Mouse (Mus musculus): ENCODE results near the gene Nr2f1. TPM values are rescaled to one million over a fixed set of nuclear protein-coding genes. Genes with fewer than 3 reads are reported as not detected.
"Not testable (repeated sequence)": the region's sequence is repeated elsewhere in the genome, so short reads cannot be mapped to it uniquely, and the experiment has no call there.

Nr2f1 gene
- polyA plus RNA-seq (2014; fragmentation: Nextera tagmentation; extraction: Ambion mirVana), result 5.6 and 8.3 TPM in 2 replicates

- WGBS, result under 1% methylated on average over 14 of the region's 14 CpGs
- H3K9ac ChIP-seq (ENCODE audit: low read length), result peak within 1 kb of the TSS; percentile 82
- peaks cover 29% of the 10 kb centered on the region for H3K27me3 ChIP-seq (ENCODE audit: control insufficient read depth, insufficient read depth, low read length)
Measured at GRCm38 (mm10) chr13:78199642-78200160, at the start of gene Nr2f1. TSS of gene Nr2f1 (minus strand) at chr13:78199757.

GRCm38 (mm10) chr13:78221680-78222079, 22.1 kb upstream of the Nr2f1 start:
- 79% methylated on average over 3 of the region's 3 CpGs for WGBS

More at GRCm38 (mm10) chr13:78199642-78200160, at the start of gene Nr2f1:
- Histone ChIP-seq H3K4me1 (ENCODE audit: control insufficient read depth in 2 of 2, insufficient read depth in 2 of 2, low read length in 2 of 2) (peaks cover 0 to 15% of the 10 kb centered on the region in 2 experiments; a peak in 2 of 4 replicates), H3K9me3 (ENCODE audit: control insufficient read depth, low read length) (no peaks in the 10 kb centered on the region), H3K36me3 (ENCODE audit: control insufficient read depth, insufficient read depth, low read length) (no peaks in the 10 kb centered on the region), H3K4me3 (ENCODE audit: control insufficient read depth in 1 of 2, insufficient read depth in 1 of 2, low read depth in 1 of 2, low read length in 2 of 2) (peak within 1 kb of the TSS; percentile 54 to 81), H3K4me2 (ENCODE audit: low read length) (peak within 1 kb of the TSS; percentile 83), H3K27ac (replicated peaks in 1 of 2; ENCODE audit: control insufficient read depth in 1 of 2, insufficient read depth in 1 of 2, low read depth in 2 of 2, low read length in 2 of 2) (peak within 1 kb of the TSS; percentile 38 to 83)
- ATAC-seq (ENCODE audit: insufficient number of reproducible peaks, insufficient read depth, low FRiP score, low read depth), result no peak

GRCm38 (mm10) chr13:78220238-78220637, 20.7 kb upstream of the Nr2f1 start:
- not testable (repeated sequence) for H3K4me1 ChIP-seq (ENCODE audit: control insufficient read depth in 2 of 2, insufficient read depth in 2 of 2, low read length in 2 of 2); H3K4me3 ChIP-seq (ENCODE audit: control insufficient read depth in 1 of 2, insufficient read depth in 1 of 2, low read depth in 1 of 2, low read length in 2 of 2); H3K27ac ChIP-seq (replicated peaks in 1 of 2; ENCODE audit: control insufficient read depth in 1 of 2, insufficient read depth in 1 of 2, low read depth in 2 of 2, low read length in 2 of 2); H3K9me3 ChIP-seq (ENCODE audit: control insufficient read depth, low read length); H3K36me3 ChIP-seq (ENCODE audit: control insufficient read depth, insufficient read depth, low read length); H3K4me2 ChIP-seq (ENCODE audit: low read length); H3K9ac ChIP-seq (ENCODE audit: low read length); ATAC-seq (ENCODE audit: insufficient number of reproducible peaks, insufficient read depth, low FRiP score, low read depth); H3K27me3 ChIP-seq (ENCODE audit: control insufficient read depth, insufficient read depth, low read length)
- 78% methylated on average over 6 of the region's 6 CpGs for WGBS

More at GRCm38 (mm10) chr13:78221680-78222079, 22.1 kb upstream of the Nr2f1 start:
- H3K4me3 ChIP-seq (ENCODE audit: control insufficient read depth in 1 of 2, insufficient read depth in 1 of 2, low read depth in 1 of 2, low read length in 2 of 2), result no peak overlapping the region
- H3K4me1 ChIP-seq (ENCODE audit: control insufficient read depth in 2 of 2, insufficient read depth in 2 of 2, low read length in 2 of 2), result no peaks in the 10 kb centered on the region
- no peak overlapping the region for H3K9ac ChIP-seq (ENCODE audit: low read length)
- no peaks in the 10 kb centered on the region for H3K36me3 ChIP-seq (ENCODE audit: control insufficient read depth, insufficient read depth, low read length)
- H3K27me3 ChIP-seq (ENCODE audit: control insufficient read depth, insufficient read depth, low read length), result no peaks in the 10 kb centered on the region
- no peak overlapping the region for H3K4me2 ChIP-seq (ENCODE audit: low read length)
- no peak for ATAC-seq (ENCODE audit: insufficient number of reproducible peaks, insufficient read depth, low FRiP score, low read depth)
- H3K9me3 ChIP-seq (ENCODE audit: control insufficient read depth, low read length), result no peaks in the 10 kb centered on the region
- no peak overlapping the region for H3K27ac ChIP-seq (replicated peaks in 1 of 2; ENCODE audit: control insufficient read depth in 1 of 2, insufficient read depth in 1 of 2, low read depth in 2 of 2, low read length in 2 of 2)

GRCm38 (mm10) chr13:78215223-78215622, 15.7 kb upstream of the Nr2f1 start:
- no peak for ATAC-seq (ENCODE audit: insufficient number of reproducible peaks, insufficient read depth, low FRiP score, low read depth)
- H3K27me3 ChIP-seq (ENCODE audit: control insufficient read depth, insufficient read depth, low read length), result peaks cover 24% of the 10 kb centered on the region
- no peak overlapping the region for H3K4me2 ChIP-seq (ENCODE audit: low read length)
- no peak overlapping the region for H3K27ac ChIP-seq (replicated peaks in 1 of 2; ENCODE audit: control insufficient read depth in 1 of 2, insufficient read depth in 1 of 2, low read depth in 2 of 2, low read length in 2 of 2)
- peaks cover 3 to 6% of the 10 kb centered on the region in 2 experiments; a peak in 3 of 4 replicates for H3K4me1 ChIP-seq (ENCODE audit: control insufficient read depth in 2 of 2, insufficient read depth in 2 of 2, low read length in 2 of 2)
- H3K4me3 ChIP-seq (ENCODE audit: control insufficient read depth in 1 of 2, insufficient read depth in 1 of 2, low read depth in 1 of 2, low read length in 2 of 2), result no peak overlapping the region
- no peak overlapping the region for H3K9ac ChIP-seq (ENCODE audit: low read length)
- no peaks in the 10 kb centered on the region for H3K9me3 ChIP-seq (ENCODE audit: control insufficient read depth, low read length)
- WGBS, result 57% methylated on average over 2 of the region's 2 CpGs
- H3K36me3 ChIP-seq (ENCODE audit: control insufficient read depth, insufficient read depth, low read length), result no peaks in the 10 kb centered on the region

DNA sequence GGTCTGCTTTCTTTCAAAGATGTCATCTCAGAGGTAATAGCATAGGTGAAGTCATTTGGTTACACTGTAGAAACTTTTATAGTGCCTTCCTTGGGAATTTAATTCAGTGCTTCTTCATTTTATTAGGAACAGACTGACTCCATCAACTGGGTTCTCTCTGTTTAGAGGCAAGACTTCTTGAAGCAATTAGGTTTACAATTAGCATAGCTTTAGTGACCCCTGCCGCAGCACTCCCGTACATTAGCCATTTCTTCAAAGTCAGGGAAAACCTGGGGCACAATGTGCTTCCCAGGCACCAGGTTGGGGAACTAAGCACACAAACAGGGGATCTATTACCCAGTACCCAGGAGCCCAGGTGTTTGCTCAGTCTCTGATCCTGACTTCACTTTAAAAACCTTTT, 13.6 kb upstream of the Nr2f1 start:
- Histone ChIP-seq H3K4me3 (ENCODE audit: control insufficient read depth in 1 of 2, insufficient read depth in 1 of 2, low read depth in 1 of 2, low read length in 2 of 2) (no peak overlapping the region), H3K27ac (replicated peaks in 1 of 2; ENCODE audit: control insufficient read depth in 1 of 2, insufficient read depth in 1 of 2, low read depth in 2 of 2, low read length in 2 of 2) (no peak overlapping the region), H3K27me3 (ENCODE audit: control insufficient read depth, insufficient read depth, low read length) (peaks cover 38% of the 10 kb centered on the region), H3K4me2 (ENCODE audit: low read length) (no peak overlapping the region), H3K9me3 (ENCODE audit: control insufficient read depth, low read length) (no peaks in the 10 kb centered on the region), H3K36me3 (ENCODE audit: control insufficient read depth, insufficient read depth, low read length) (no peaks in the 10 kb centered on the region), H3K4me1 (ENCODE audit: control insufficient read depth in 2 of 2, insufficient read depth in 2 of 2, low read length in 2 of 2) (peaks cover 6 to 10% of the 10 kb centered on the region in 2 experiments; a peak in 3 of 4 replicates), H3K9ac (ENCODE audit: low read length) (no peak overlapping the region)
- WGBS, result 58% methylated on average over 2 of the region's 2 CpGs
- no peak for ATAC-seq (ENCODE audit: insufficient number of reproducible peaks, insufficient read depth, low FRiP score, low read depth)

GRCm38 (mm10) chr13:78212111-78212510, 12.6 kb upstream of the Nr2f1 start:
- Histone ChIP-seq H3K4me2 (ENCODE audit: low read length) (no peak overlapping the region), H3K9me3 (ENCODE audit: control insufficient read depth, low read length) (no peaks in the 10 kb centered on the region), H3K4me1 (ENCODE audit: control insufficient read depth in 2 of 2, insufficient read depth in 2 of 2, low read length in 2 of 2) (peaks cover 6 to 10% of the 10 kb centered on the region in 2 experiments; a peak in 3 of 4 replicates), H3K27me3 (ENCODE audit: control insufficient read depth, insufficient read depth, low read length) (peaks cover 40% of the 10 kb centered on the region), H3K36me3 (ENCODE audit: control insufficient read depth, insufficient read depth, low read length) (no peaks in the 10 kb centered on the region), H3K9ac (ENCODE audit: low read length) (no peak overlapping the region), H3K27ac (replicated peaks in 1 of 2; ENCODE audit: control insufficient read depth in 1 of 2, insufficient read depth in 1 of 2, low read depth in 2 of 2, low read length in 2 of 2) (no peak overlapping the region), H3K4me3 (ENCODE audit: control insufficient read depth in 1 of 2, insufficient read depth in 1 of 2, low read depth in 1 of 2, low read length in 2 of 2) (no peak overlapping the region)
- 26% methylated on average over 15 of the region's 15 CpGs for WGBS
- ATAC-seq (ENCODE audit: insufficient number of reproducible peaks, insufficient read depth, low FRiP score, low read depth), result no peak

- no peak for ATAC-seq (ENCODE audit: insufficient number of reproducible peaks, insufficient read depth, low FRiP score, low read depth)
- Histone ChIP-seq H3K4me2 (ENCODE audit: low read length) (no peak overlapping the region), H3K27ac (replicated peaks in 1 of 2; ENCODE audit: control insufficient read depth in 1 of 2, insufficient read depth in 1 of 2, low read depth in 2 of 2, low read length in 2 of 2) (no peak overlapping the region), H3K9me3 (ENCODE audit: control insufficient read depth, low read length) (no peaks in the 10 kb centered on the region), H3K27me3 (ENCODE audit: control insufficient read depth, insufficient read depth, low read length) (peaks cover 45% of the 10 kb centered on the region), H3K4me1 (ENCODE audit: control insufficient read depth in 2 of 2, insufficient read depth in 2 of 2, low read length in 2 of 2) (peaks cover 6 to 10% of the 10 kb centered on the region in 2 experiments; a peak in 3 of 4 replicates), H3K36me3 (ENCODE audit: control insufficient read depth, insufficient read depth, low read length) (no peaks in the 10 kb centered on the region), H3K9ac (ENCODE audit: low read length) (no peak overlapping the region), H3K4me3 (ENCODE audit: control insufficient read depth in 1 of 2, insufficient read depth in 1 of 2, low read depth in 1 of 2, low read length in 2 of 2) (no peak overlapping the region)
- WGBS, result 25% methylated on average over 14 of the region's 14 CpGs
Measured at GRCm38 (mm10) chr13:78211231-78212010, 11.9 kb upstream of the Nr2f1 start.

All from heart, embryonic 14.5 days (tissue).